Mouse (Mus musculus): ENCODE data around the gene Slc6a1. TPM values are rescaled to one million over a fixed set of nuclear protein-coding genes. Genes with fewer than 3 reads are reported as not detected.
"Not testable (repeated sequence)": the region's sequence is repeated elsewhere in the genome, so short reads cannot be mapped to it uniquely, and the experiment has no call there.

The Slc6a1 gene
- polyA plus RNA-seq, 1 experiment: 0.61 TPM

GRCm38 (mm10) chr6:114324808-114325207 lies 42.4 kb downstream of the Slc6a1 start:
- 88% methylated on average over 5 of the region's 5 CpGs for WGBS
- DNase-seq (ENCODE audit: low read depth in 1 of 2, low spot score in 2 of 2): no peak
- no peaks in the 10 kb centered on the region for H3K36me3 ChIP-seq (ENCODE audit: control insufficient read depth, insufficient read depth, low read length)
- no peaks in the 10 kb centered on the region for H3K27me3 ChIP-seq (ENCODE audit: control insufficient read depth, insufficient read depth, low read length)
- no peak overlapping the region for H3K27ac ChIP-seq (ENCODE audit: insufficient read depth, low read length)
- H3K4me1 ChIP-seq (ENCODE audit: control insufficient read depth, insufficient read depth, insufficient read length): no peaks in the 10 kb centered on the region
- H3K4me3 ChIP-seq (ENCODE audit: extremely low read depth, insufficient read depth, insufficient read length): no peak overlapping the region
- TF ChIP-seq POLR2A (IDR thresholded peaks at IDR 0.05; ENCODE audit: low read depth, low read length) (no peak), CTCF (IDR thresholded peaks at IDR 0.05; ENCODE audit: extremely low read depth, insufficient read depth, insufficient read length, insufficient replicate concordance) (no peak)

- TF ChIP-seq POLR2A (IDR thresholded peaks at IDR 0.05; ENCODE audit: low read depth, low read length) (no peak), CTCF (IDR thresholded peaks at IDR 0.05; ENCODE audit: extremely low read depth, insufficient read depth, insufficient read length, insufficient replicate concordance) (no peak)
- Histone ChIP-seq H3K27ac (ENCODE audit: insufficient read depth, low read length) (no peak overlapping the region), H3K27me3 (ENCODE audit: control insufficient read depth, insufficient read depth, low read length) (no peaks in the 10 kb centered on the region), H3K4me1 (ENCODE audit: control insufficient read depth, insufficient read depth, insufficient read length) (no peaks in the 10 kb centered on the region), H3K36me3 (ENCODE audit: control insufficient read depth, insufficient read depth, low read length) (no peaks in the 10 kb centered on the region), H3K4me3 (ENCODE audit: extremely low read depth, insufficient read depth, insufficient read length) (no peak overlapping the region)
- WGBS: 54% methylated on average over 8 of the region's 8 CpGs
- no peak for DNase-seq (ENCODE audit: low read depth in 1 of 2, low spot score in 2 of 2)
Observed at GRCm38 (mm10) chr6:114329597-114330470, 47.4 kb downstream of the Slc6a1 start.

- H3K36me3 ChIP-seq (ENCODE audit: control insufficient read depth, insufficient read depth, low read length): no peaks in the 10 kb centered on the region
- H3K4me3 ChIP-seq (ENCODE audit: extremely low read depth, insufficient read depth, insufficient read length): no peak overlapping the region
- no peak for TF ChIP-seq CTCF (IDR thresholded peaks at IDR 0.05; ENCODE audit: extremely low read depth, insufficient read depth, insufficient read length, insufficient replicate concordance)
- TF ChIP-seq POLR2A (IDR thresholded peaks at IDR 0.05; ENCODE audit: low read depth, low read length): no peak
- no peaks in the 10 kb centered on the region for H3K27me3 ChIP-seq (ENCODE audit: control insufficient read depth, insufficient read depth, low read length)
- no peaks in the 10 kb centered on the region for H3K4me1 ChIP-seq (ENCODE audit: control insufficient read depth, insufficient read depth, insufficient read length)
- WGBS: 87% methylated on average over 7 of the region's 7 CpGs
- DNase-seq (ENCODE audit: low read depth in 1 of 2, low spot score in 2 of 2): no peak
- no peak overlapping the region for H3K27ac ChIP-seq (ENCODE audit: insufficient read depth, low read length)
Observed at GRCm38 (mm10) chr6:114331926-114332325, 49.5 kb downstream of the Slc6a1 start.

- no peaks in the 10 kb centered on the region for H3K27me3 ChIP-seq (ENCODE audit: control insufficient read depth, insufficient read depth, low read length)
- no peaks in the 10 kb centered on the region for H3K36me3 ChIP-seq (ENCODE audit: control insufficient read depth, insufficient read depth, low read length)
- H3K4me3 ChIP-seq (ENCODE audit: extremely low read depth, insufficient read depth, insufficient read length): no peak overlapping the region
- TF ChIP-seq POLR2A (IDR thresholded peaks at IDR 0.05; ENCODE audit: low read depth, low read length) (no peak), CTCF (IDR thresholded peaks at IDR 0.05; ENCODE audit: extremely low read depth, insufficient read depth, insufficient read length, insufficient replicate concordance) (no peak)
- WGBS: 58% methylated on average over 11 of the region's 11 CpGs
- no peak for DNase-seq (ENCODE audit: low read depth in 1 of 2, low spot score in 2 of 2)
- no peaks in the 10 kb centered on the region for H3K4me1 ChIP-seq (ENCODE audit: control insufficient read depth, insufficient read depth, insufficient read length)
- no peak overlapping the region for H3K27ac ChIP-seq (ENCODE audit: insufficient read depth, low read length)
Observed at GRCm38 (mm10) chr6:114336128-114336943, 53.9 kb downstream of the Slc6a1 start.

GRCm38 (mm10) chr6:114336944-114337215 lies 54.4 kb downstream of the Slc6a1 start:
- no peak overlapping the region for H3K27ac ChIP-seq (ENCODE audit: insufficient read depth, low read length)
- no peaks in the 10 kb centered on the region for H3K27me3 ChIP-seq (ENCODE audit: control insufficient read depth, insufficient read depth, low read length)
- H3K4me1 ChIP-seq (ENCODE audit: control insufficient read depth, insufficient read depth, insufficient read length): no peaks in the 10 kb centered on the region
- TF ChIP-seq CTCF (IDR thresholded peaks at IDR 0.05; ENCODE audit: extremely low read depth, insufficient read depth, insufficient read length, insufficient replicate concordance): no peak
- TF ChIP-seq POLR2A (IDR thresholded peaks at IDR 0.05; ENCODE audit: low read depth, low read length): no peak
- no peak overlapping the region for H3K4me3 ChIP-seq (ENCODE audit: extremely low read depth, insufficient read depth, insufficient read length)
- WGBS: 65% methylated on average over 1 of the region's 1 CpGs
- DNase-seq (ENCODE audit: low read depth in 1 of 2, low spot score in 2 of 2): no peak
- no peaks in the 10 kb centered on the region for H3K36me3 ChIP-seq (ENCODE audit: control insufficient read depth, insufficient read depth, low read length)

- H3K4me3 ChIP-seq (ENCODE audit: extremely low read depth, insufficient read depth, insufficient read length); DNase-seq (ENCODE audit: low read depth in 1 of 2, low spot score in 2 of 2); H3K36me3 ChIP-seq (ENCODE audit: control insufficient read depth, insufficient read depth, low read length); H3K4me1 ChIP-seq (ENCODE audit: control insufficient read depth, insufficient read depth, insufficient read length); H3K27me3 ChIP-seq (ENCODE audit: control insufficient read depth, insufficient read depth, low read length); H3K27ac ChIP-seq (ENCODE audit: insufficient read depth, low read length): not testable (repeated sequence)
Observed at GRCm38 (mm10) chr6:114341381-114341780, 58.9 kb downstream of the Slc6a1 start.

GRCm38 (mm10) chr6:114343740-114344139 lies 61.3 kb downstream of the Slc6a1 start:
- no peak for DNase-seq (ENCODE audit: low read depth in 1 of 2, low spot score in 2 of 2)
- no peaks in the 10 kb centered on the region for H3K4me1 ChIP-seq (ENCODE audit: control insufficient read depth, insufficient read depth, insufficient read length)
- no peak overlapping the region for H3K27ac ChIP-seq (ENCODE audit: insufficient read depth, low read length)
- H3K4me3 ChIP-seq (ENCODE audit: extremely low read depth, insufficient read depth, insufficient read length): no peak overlapping the region
- WGBS: 38% methylated on average over 3 of the region's 3 CpGs
- H3K27me3 ChIP-seq (ENCODE audit: control insufficient read depth, insufficient read depth, low read length): no peaks in the 10 kb centered on the region
- TF ChIP-seq POLR2A (IDR thresholded peaks at IDR 0.05; ENCODE audit: low read depth, low read length): no peak
- no peak for TF ChIP-seq CTCF (IDR thresholded peaks at IDR 0.05; ENCODE audit: extremely low read depth, insufficient read depth, insufficient read length, insufficient replicate concordance)
- no peaks in the 10 kb centered on the region for H3K36me3 ChIP-seq (ENCODE audit: control insufficient read depth, insufficient read depth, low read length)

Data from spleen, adult 2 months (tissue).